Mouse (Mus musculus) liver, adult (tissue): Measurements from ENCODE around the gene Myh6.

Experiments used
- GATA4 ChIP-seq: IDR thresholded peaks from 2 replicates; pipeline ENCODE4 v1.6.1; 2014; ENCODE audit warnings: mild to moderate bottlenecking, low read length; ENCODE audit not compliant: insufficient replicate concordance

Gene Myh6

GRCm38 (mm10) chr14:54942479-54942878 is 24.2 kb downstream of the Myh6 start:
- no peak for TF ChIP-seq GATA4

DNA sequence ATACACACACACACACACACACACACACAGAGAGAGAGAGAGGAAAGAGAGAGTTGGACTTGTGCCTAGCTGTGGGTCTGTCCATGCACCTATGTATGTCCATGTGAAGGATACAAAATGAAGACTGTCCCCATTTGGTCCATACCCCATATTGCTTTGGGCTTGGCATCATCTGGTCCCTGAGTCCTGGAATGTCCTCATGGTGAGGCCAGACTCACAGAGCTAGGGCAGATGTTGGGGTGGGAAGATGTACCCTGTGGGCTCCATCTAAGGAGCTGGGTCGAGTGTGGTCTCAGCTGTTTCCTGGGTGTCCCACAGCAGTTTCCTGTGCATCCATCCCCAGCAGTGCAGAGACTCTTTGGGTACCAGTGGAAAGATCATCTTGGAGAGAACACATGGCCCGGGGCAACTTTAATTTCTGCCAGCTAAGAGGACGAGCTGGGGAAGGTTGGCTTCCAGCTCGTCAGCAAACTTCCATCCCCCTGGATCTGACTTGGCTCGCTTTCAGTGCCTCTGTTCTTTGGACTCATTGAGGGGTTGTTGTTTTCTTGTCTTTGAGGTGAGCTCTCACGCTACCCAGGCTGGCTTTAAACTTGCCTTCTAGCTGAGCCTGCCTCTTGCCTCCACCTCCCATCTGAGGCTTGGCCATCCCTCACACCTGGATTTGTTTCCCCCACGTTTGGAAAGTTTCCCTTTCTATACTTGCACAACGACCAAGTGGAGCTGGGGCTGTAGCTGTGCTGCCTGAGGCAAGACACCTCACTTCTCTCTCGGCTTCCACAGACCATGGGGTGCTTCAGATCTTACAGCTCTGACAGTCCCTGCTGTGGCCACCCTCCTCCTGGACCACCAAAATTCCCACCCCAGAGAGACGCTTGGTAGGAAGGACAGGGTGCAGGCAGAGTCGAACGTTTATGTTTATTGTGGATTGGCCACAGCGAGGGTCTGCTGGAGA is 25.4 kb downstream of the Myh6 start:
- TF ChIP-seq GATA4, result no peak

- no peak for TF ChIP-seq GATA4
Observed at GRCm38 (mm10) chr14:54940176-54940530, 26.6 kb downstream of the Myh6 start.

GRCm38 (mm10) chr14:54939434-54940175 is 27.1 kb downstream of the Myh6 start:
- TF ChIP-seq GATA4, result no peak

DNA sequence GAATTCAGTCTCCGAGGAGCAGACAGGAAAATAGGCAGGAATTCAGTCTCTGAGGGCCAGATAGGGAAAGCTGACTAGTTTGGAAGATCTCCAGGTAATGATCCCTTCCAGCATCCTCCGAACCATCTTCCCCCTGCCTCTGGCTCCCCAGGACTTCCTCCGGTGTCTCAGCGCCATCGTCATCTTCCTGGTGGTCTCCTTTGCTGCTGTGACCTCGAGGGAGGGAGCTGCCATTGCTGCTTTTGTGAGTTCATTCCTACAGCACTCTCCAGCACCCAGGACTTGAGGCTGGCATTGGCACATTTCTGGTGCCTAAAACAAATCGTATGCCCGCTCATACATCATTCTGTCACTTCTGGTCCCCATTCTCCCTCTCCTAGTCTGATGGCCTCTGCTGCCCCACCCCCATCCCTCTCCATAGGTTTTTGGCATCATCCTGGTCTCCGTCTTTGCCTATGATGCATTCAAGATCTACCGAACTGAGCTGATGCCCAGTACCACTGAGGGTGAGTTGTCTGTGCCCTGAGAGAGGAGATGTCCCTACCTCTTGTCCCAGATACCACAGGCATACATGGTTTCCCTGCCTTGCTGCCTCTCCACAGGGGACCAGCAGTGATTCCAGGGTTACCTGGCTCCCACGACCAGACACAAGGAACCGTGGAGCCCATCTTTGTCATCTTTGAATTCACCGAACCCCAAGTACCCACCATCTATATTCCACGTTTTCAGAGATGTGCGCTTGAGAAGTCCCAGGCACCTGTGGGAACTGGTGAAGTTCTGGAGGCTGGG is 28.1 kb downstream of the Myh6 start:
- no peak for TF ChIP-seq GATA4

- no peak for TF ChIP-seq GATA4
Observed at GRCm38 (mm10) chr14:54937361-54938182, 29.2 kb downstream of the Myh6 start.

DNA sequence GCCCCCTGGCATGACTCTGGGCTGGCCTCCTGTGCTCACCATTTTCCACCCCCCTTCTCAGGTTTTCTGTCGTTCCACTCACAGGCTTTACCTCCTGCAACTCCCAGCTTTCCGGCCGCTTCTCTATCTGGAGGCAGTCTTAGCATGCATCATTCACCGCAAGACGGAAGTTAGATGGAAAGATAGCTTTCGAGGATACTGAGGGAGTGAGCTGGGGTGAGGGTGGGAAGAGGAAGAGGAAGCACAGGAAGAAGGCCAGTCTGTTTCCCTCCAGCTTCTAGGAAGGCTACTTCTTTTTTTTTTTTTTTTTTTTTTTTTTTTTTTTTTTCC is 29.9 kb downstream of the Myh6 start:
- TF ChIP-seq GATA4, result no peak

- no peak for TF ChIP-seq GATA4
Observed at GRCm38 (mm10) chr14:54935904-54936830, 30.6 kb downstream of the Myh6 start, which contains the start of gene Cmtm5. Gene Cmtm5 (plus strand): TSS chr14:54936261.

DNA sequence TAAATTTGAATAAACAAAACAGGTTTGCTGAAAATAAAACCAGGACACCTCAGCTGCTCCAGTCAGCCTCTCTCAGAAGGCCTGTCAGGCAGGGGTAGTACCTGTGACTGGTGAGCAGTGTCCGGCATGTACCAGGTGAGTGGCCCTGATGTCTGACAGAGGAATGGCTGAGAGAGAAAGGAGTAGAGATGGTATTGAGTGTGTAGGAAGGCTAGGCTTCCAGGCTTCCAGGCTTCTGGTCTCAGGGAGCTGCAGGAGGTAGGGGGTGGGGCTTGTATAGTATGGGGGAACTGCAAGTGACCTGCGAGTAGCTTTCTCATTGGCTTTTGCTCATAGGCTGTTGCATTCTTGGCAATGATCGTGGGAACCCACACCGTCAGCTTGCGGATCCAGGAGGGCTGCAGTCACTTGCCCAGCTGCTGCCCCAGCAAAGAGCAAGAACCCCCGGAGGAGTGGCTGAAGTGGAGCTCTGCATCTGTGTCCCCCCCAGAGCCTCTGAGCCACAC is 34.0 kb downstream of the Myh6 start, which contains the start of gene Il25:
Il25 (plus strand) TSS at position 51 of the 506 bp plus-strand sequence.
- TF ChIP-seq GATA4, result no peak

DNA sequence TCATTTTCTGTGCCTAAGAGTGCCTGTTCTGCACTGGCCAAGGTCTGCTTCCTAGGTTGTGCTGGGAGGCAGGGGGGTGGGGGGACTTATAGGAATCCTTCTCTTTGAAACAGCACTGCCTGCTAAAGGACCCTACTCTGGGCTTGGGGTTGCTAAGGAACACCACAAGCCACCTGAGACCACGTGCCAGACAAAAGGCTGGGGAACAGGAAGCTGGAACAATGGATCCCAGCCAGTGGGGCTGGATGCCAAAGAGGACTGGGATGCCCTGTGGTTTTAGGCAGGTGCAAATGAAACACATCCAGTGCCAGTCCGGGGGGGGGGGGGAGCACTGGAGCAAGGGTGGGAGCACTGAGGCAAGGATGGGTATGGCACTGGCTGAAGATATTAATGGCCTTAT is 36.3 kb downstream of the Myh6 start:
- no peak for TF ChIP-seq GATA4

DNA sequence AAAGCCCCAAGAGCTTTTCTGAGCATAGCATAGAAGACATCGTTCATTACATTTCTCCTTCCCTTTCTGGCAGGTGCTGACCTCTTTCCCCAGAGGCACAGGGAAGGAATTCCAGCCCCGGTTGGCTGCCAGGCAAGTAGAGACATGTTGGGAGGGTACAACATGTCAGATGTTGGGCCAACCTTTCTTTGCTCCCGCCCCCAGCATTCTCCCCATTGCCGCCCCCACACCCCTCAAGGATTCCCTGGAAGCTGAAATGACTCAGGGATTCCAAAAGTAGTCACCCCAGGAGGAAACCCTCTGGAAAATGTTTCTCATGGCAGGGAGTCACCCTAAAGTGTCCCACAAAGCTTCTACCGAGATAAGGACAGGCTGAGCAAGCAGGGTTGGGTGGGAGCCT is 36.9 kb downstream of the Myh6 start:
- no peak for TF ChIP-seq GATA4

GRCm38 (mm10) chr14:54927296-54927695 is 39.4 kb downstream of the Myh6 start:
- TF ChIP-seq GATA4, result no peak

DNA sequence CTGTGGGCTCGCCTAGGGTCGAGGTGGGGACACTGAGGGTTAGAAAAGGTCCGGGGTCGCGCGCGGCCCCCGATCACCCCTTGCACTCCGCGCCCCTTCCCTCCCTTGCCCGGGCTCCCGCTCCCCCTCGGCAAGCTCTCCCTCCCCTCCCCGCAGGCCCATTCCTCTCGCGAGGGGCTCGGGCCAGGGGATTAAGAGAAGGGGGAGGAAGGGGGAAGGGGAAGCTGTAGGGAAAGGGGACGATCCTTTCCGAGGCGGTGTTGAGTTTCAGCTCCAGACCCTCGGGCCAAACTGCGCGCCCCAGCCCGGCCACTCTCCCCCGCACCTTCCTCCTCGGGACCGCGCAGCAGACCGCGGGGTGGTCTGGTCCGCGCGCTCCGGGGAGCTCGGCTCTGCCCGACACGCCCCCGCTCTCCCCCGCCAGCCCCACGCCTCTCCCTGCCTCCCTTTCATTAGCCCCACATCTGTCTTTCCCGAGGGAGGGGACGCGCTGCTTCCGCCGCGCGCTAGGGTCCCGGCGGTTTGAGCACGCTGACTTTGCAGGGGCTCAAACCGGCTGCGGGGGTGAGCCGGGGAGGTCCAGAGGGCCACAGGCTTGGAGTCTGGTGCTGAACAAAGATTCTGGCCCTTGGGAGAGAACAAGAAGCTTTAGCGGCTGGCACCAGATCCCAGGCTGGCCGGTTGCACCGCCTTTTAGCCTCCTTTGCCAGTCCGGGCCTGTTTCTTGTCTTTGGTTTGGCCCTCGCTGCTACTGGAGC is 40.1 kb downstream of the Myh6 start:
- no peak for TF ChIP-seq GATA4
